Mouse (Mus musculus) CD4-positive naive resting alpha-beta T cell, adult 76 days (primary cell): Measurements from ENCODE around the gene Rpl7a. TPM values are rescaled to one million over a fixed set of nuclear protein-coding genes. Genes with fewer than 3 reads are reported as not detected.

Experiments used
- total RNA-seq: library from RNA; stranded (reverse); gene quantifications from one replicate; pipeline ENCODE4 v1.2.4, GENCODE M21; 2023

The Rpl7a gene
- total RNA-seq: 1,114 TPM

DNA sequence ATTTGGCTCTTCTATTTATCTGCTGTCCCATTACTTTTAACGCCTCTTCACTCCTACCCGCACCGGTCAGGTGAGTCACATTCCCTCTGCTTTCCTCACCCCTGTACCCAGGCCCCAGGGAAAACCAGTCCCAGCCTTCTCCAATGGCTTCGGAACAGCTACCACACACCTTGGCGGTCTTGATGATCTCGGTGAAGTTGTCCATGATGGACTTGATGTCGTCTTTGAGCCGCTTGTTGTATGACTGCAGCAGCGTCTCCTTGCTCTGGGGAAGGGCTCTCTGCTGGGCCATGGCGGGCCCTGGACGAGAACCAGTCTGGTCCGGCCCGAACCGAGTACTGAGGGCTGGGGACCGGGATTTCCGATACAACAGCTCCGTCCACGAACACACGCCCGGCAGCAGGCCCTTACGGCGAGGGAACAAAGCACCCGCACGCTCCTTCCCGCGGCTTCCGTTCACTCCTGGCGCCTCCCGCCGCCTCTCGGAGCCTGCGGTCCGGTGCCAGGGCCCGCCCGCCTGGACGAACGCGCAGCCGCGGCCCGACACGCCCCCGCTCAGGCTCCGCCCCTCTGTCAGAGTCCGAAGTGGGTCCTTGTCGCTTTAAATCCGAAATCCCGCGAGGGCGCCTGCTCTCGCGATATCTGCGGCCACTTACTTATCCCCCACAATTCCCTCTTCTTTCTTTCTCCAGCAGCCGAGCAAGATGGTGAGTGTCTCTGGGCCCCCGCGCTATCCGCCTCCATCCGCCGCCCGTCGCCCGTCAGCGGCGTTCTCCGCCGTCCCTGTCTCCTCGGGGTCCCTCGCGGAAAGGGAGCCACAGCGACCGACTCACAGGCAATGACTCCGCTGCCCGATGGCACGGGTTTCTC lies at the start of gene Rpl7a, which contains the start of gene Med22:
Rpl7a (plus strand) TSS at position 641 of the 870 bp plus-strand sequence.
Med22 (minus strand) TSS at position 554 of the 870 bp plus-strand sequence.

GRCm38 (mm10) chr2:26864879-26865278 lies 45.7 kb upstream of the Rpl7a start, which contains the start of gene Abo:
Abo (minus strand) TSS chr2:26864979.

DNA sequence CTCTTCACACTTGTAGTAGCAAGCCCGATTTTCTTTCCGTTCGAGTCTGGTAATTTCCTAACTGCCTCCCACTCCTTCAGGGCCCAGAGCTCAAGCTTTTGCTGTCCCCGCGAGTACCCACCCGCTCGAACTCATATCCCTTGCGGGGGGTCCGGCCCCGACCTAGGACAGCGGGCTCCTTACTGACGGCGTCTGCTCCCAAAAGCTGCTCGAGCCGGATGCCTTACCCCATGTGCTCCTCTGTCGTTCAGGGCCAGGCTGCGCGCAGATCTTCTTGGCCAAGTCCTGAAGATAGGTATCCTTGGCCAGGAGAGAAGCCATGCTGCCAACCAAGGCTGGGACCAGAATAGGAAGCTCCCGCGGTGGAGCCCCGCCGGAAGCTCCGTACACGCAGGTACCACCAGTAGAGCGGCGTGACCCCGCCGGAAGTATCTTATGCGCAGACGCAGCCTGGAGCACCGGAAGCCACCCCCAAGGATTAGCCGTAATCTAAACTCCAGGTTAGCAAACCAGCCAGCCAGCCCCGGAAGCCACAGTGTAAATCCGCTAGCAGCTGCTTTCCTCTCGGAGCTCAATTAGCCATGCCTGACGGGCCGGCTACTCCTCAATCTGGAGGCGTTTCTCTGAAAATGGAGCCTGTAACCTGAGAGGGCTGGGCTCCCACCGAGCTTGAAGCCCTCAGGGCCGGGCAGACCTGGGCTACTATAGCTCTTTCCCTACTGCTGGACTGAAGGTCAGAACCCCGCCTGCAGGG lies 7.9 kb upstream of the Rpl7a start, which contains the start of gene Surf6:
Surf6 (minus strand) TSS at position 413 of the 754 bp plus-strand sequence.

DNA sequence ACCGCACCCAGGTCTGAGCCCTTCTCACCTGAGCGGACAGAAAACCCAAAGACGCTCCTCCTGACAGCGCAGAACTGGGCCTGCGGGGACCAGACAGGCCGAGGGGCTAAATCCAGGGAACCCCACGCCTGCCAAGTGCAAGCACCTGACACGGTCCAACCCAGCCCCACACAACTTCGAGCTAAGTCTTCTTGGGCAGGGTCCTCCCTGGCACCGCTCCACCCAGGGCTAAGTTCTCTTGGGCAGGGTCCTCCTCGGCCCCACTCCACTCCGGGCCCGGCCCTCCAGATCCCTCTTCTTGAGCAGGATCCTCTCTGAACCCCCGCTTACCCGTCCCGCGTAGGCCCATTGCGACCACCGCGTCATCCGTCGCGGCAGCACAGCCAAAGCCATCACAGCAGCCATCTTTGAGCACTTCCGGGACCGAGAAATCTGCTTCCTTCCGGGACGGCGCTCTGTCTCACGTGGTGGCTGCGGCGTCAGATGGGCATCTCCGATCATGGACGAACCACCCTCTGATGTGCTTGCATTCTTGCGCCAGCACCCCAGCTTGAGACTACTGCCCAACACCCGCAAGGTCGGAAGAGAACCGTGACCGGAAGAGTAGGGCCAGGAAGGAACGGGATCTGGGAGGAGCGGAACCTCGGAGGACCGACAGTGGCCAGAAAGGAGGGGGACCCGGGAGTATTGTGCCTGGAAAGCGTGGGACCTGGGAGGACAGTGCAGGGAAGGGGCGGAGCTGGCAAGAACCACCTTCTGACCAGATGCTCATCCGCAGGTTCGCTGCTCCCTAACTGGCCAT lies 5.6 kb downstream of the Rpl7a start, which contains the start of the genes Surf2 and Surf1:
Surf2 (plus strand) TSS at position 441 of the 802 bp plus-strand sequence.
Surf1 (minus strand) TSS at position 604 of the 802 bp plus-strand sequence.

GRCm38 (mm10) chr2:26933304-26934055 lies 22.9 kb downstream of the Rpl7a start, which contains the start of the genes Surf4 and Stkld1:
Surf4 (minus strand) TSS chr2:26933928.
Stkld1 (plus strand) TSS chr2:26934047.

Other genes starting within 250 kb of the Rpl7a start
- gene Lcn4, start 239.5 kb upstream of the Rpl7a start, total RNA-seq: 4.2 TPM
- gene Abo, start 45.8 kb upstream of the Rpl7a start, total RNA-seq: not detected
- gene Surf6, start 7.9 kb upstream of the Rpl7a start, total RNA-seq: 62.8 TPM
- 16.6 TPM for gene Med22, start 87 bp upstream of the Rpl7a start, total RNA-seq
- 45.4 TPM for gene Surf2, start 5.6 kb downstream of the Rpl7a start, total RNA-seq
- gene Surf1, start 5.8 kb downstream of the Rpl7a start, total RNA-seq: 67.8 TPM
- 85.7 TPM for gene Surf4, start 23.2 kb downstream of the Rpl7a start, total RNA-seq
- gene Stkld1, start 23.3 kb downstream of the Rpl7a start, total RNA-seq: not detected
- 56.8 TPM for gene Rexo4, start 53.6 kb downstream of the Rpl7a start, total RNA-seq
- gene Adamts13, start 62.7 kb downstream of the Rpl7a start, total RNA-seq: not detected
- gene Cacfd1, start 99.2 kb downstream of the Rpl7a start, total RNA-seq: 27.6 TPM
- 1.2 TPM for gene Slc2a6, start 117.2 kb downstream of the Rpl7a start, total RNA-seq
- not detected for gene Mymk, start 161.4 kb downstream of the Rpl7a start, total RNA-seq
- gene Adamtsl2, start 168.6 kb downstream of the Rpl7a start, total RNA-seq: not detected
- not detected for gene Fam163b, start 231.7 kb downstream of the Rpl7a start, total RNA-seq